Mouse (Mus musculus) brown adipose tissue, adult 24 weeks (tissue): ENCODE results near the gene Naip6. TPM values are rescaled to one million over a fixed set of nuclear protein-coding genes. Genes with fewer than 3 reads are reported as not detected.

Experiments
- H3K27ac ChIP-seq: fragments of 200-500 bp; replicated peaks from 2 replicates; pipeline ENCODE4 v1.5.1; 2012; ENCODE audit warnings: low read depth, mild to moderate bottlenecking, low read length
- H3K4me1 ChIP-seq: fragments of 200-500 bp; 2 replicates; pipeline ENCODE4 v1.6.1; 2012; ENCODE audit warnings: low read length, mixed read lengths; ENCODE audit not compliant: control insufficient read depth, insufficient read depth, insufficient read length
- H3K4me3 ChIP-seq: fragments of 200-500 bp; 2 replicates; pipeline ENCODE4 v1.5.1; 2012; ENCODE audit warnings: low read depth, mild to moderate bottlenecking, low read length, moderate library complexity; ENCODE audit not compliant: insufficient read depth
- polyA plus RNA-seq: library from polyadenylated mRNA; stranded (reverse); fragments of >200 nt; gene quantifications from 2 replicates; pipeline ENCODE4 v1.2.4, GENCODE M21; 2012; ENCODE audit not compliant: missing spikeins, insufficient read depth, insufficient read length

The Naip6 gene
- polyA plus RNA-seq, 1 experiment = 0.36 TPM

GRCm38 (mm10) chr13:100243702-100244101, 73.8 kb downstream of the Naip6 start:
- Histone ChIP-seq H3K4me1 (no peaks in the 10 kb centered on the region), H3K27ac (no peak overlapping the region), H3K4me3 (no peak overlapping the region)

Other genes starting within 250 kb of the Naip6 start
- gene Bdp1, start 213.6 kb downstream of the Naip6 start, polyA plus RNA-seq = 6.8 and 8.4 TPM in 2 replicates
- gene Serf1, start 209.7 kb downstream of the Naip6 start, polyA plus RNA-seq = 33.3 and 44.2 TPM in 2 replicates
- gene Smn1, start 192.8 kb downstream of the Naip6 start, polyA plus RNA-seq = 9.5 and 14.6 TPM in 2 replicates
- gene Naip2, start 115.6 kb downstream of the Naip6 start, polyA plus RNA-seq = 0.79 TPM in 2 replicates
- gene Naip5, start 71.4 kb downstream of the Naip6 start, polyA plus RNA-seq = 0.33 TPM in 1 of 2 replicates, not detected in the other
- gene Naip1, start 135.2 kb upstream of the Naip6 start, polyA plus RNA-seq = not detected in 2 replicates
- 29.8 TPM in 2 replicates for gene Gtf2h2, start 174.9 kb upstream of the Naip6 start, polyA plus RNA-seq
- gene Ocln, start 235.0 kb upstream of the Naip6 start, polyA plus RNA-seq = not detected in 2 replicates